Mouse (Mus musculus) thymus, postnatal 0 days (tissue): Measurements from ENCODE around the gene Dync1li2. TPM values are rescaled to one million over a fixed set of nuclear protein-coding genes. Genes with fewer than 3 reads are reported as not detected.

Experiments
- DNase-seq: peaks from one replicate; pipeline ENCODE4 v3.0.0-alpha.2; 2015; ENCODE audit warnings: low spot score
- polyA plus RNA-seq: library from polyadenylated mRNA; unstranded; fragments of >200 nt; fragmentation: Nextera tagmentation; extraction: Ambion mirVana; gene quantifications from 2 replicates; pipeline ENCODE4 v1.2.1, GENCODE M21; 2015

Gene Dync1li2
- polyA plus RNA-seq, 1 experiment from 2014 or later = 27.0 TPM

- no peak for DNase-seq
Observed at GRCm38 (mm10) chr8:104414204-104414603, 28.6 kb downstream of the Dync1li2 start.

- no peak for DNase-seq
Observed at GRCm38 (mm10) chr8:104413770-104414169, 29.1 kb downstream of the Dync1li2 start.

- no peak for DNase-seq
Observed at GRCm38 (mm10) chr8:104412805-104413532, 29.9 kb downstream of the Dync1li2 start.

- DNase-seq = no peak
Observed at GRCm38 (mm10) chr8:104411972-104412371, 30.9 kb downstream of the Dync1li2 start.

- DNase-seq = no peak
Observed at GRCm38 (mm10) chr8:104411468-104411867, 31.4 kb downstream of the Dync1li2 start.

GRCm38 (mm10) chr8:104410628-104411273, 32.1 kb downstream of the Dync1li2 start:
- DNase-seq = no peak

- DNase-seq = no peak
Observed at GRCm38 (mm10) chr8:104408328-104409110, 34.3 kb downstream of the Dync1li2 start.

GRCm38 (mm10) chr8:104406340-104407128, 36.3 kb downstream of the Dync1li2 start:
- no peak for DNase-seq

GRCm38 (mm10) chr8:104405430-104406187, 37.2 kb downstream of the Dync1li2 start:
- no peak for DNase-seq

- no peak for DNase-seq
Observed at GRCm38 (mm10) chr8:104403596-104403995, 39.3 kb downstream of the Dync1li2 start.

- DNase-seq = peak; percentile 60
Observed at GRCm38 (mm10) chr8:104395703-104396357, 47.0 kb downstream of the Dync1li2 start, which contains the start of gene Cmtm4. Gene Cmtm4, minus strand, starts transcription at chr8:104395807.

- peak; percentile 30 for DNase-seq
Observed at GRCm38 (mm10) chr8:104394801-104395702, 47.8 kb downstream of the Dync1li2 start.

GRCm38 (mm10) chr8:104393767-104394166, 49.1 kb downstream of the Dync1li2 start:
- no peak for DNase-seq

GRCm38 (mm10) chr8:104393139-104393538, 49.7 kb downstream of the Dync1li2 start:
- DNase-seq = no peak

- no peak for DNase-seq
Observed at GRCm38 (mm10) chr8:104390245-104390644, 52.6 kb downstream of the Dync1li2 start.

- DNase-seq = no peak
Observed at GRCm38 (mm10) chr8:104387980-104388379, 54.9 kb downstream of the Dync1li2 start.

- DNase-seq = no peak
Observed at GRCm38 (mm10) chr8:104387501-104387900, 55.3 kb downstream of the Dync1li2 start.

- no peak for DNase-seq
Observed at GRCm38 (mm10) chr8:104386693-104387092, 56.2 kb downstream of the Dync1li2 start.

GRCm38 (mm10) chr8:104383977-104384376, 58.9 kb downstream of the Dync1li2 start:
- no peak for DNase-seq
